Mouse (Mus musculus): ENCODE measurements at regions not wholly inside any gene's neighbourhood (a gene's known extent, or its start where the extent isn't known, plus 50 kb on each side); places are given as distances from the start of the nearest gene placed in this dataset.
"Not testable (repeated sequence)": the region's sequence is repeated elsewhere in the genome, so short reads cannot be mapped to it uniquely, and the experiment has no call there.

DNA sequence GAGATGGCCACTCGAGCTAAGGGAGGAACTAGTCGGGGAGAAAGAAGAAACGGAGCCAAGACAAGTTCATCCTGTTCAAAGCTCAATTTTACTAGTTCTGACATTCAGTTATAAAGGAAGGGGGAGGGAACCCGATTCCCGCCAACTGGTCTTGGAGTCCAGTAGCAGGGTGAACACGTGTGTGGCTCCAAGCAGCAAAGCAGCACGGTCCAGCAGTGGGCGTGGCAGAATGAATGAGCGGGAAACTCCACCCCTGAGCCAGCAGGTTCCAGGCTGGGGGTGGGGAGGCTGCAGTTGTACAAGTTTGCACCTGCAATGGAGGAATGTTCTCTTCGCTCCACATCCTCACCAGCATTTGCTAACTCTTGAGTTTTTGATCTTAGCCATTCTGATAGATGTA lies 108.8 kb upstream of the Adgrf1 start:
- TF ChIP-seq EP300 (IDR thresholded peaks at IDR 0.05; ENCODE audit: insufficient read depth, low read depth, low read length); CTCF (IDR thresholded peaks at IDR 0.05; ENCODE audit: low read depth, low read length); POLR2A (IDR thresholded peaks at IDR 0.05; ENCODE audit: insufficient read depth, low read length): not testable (repeated sequence)
